Mouse (Mus musculus): Measurements from ENCODE around the gene Ppara.

DNA sequence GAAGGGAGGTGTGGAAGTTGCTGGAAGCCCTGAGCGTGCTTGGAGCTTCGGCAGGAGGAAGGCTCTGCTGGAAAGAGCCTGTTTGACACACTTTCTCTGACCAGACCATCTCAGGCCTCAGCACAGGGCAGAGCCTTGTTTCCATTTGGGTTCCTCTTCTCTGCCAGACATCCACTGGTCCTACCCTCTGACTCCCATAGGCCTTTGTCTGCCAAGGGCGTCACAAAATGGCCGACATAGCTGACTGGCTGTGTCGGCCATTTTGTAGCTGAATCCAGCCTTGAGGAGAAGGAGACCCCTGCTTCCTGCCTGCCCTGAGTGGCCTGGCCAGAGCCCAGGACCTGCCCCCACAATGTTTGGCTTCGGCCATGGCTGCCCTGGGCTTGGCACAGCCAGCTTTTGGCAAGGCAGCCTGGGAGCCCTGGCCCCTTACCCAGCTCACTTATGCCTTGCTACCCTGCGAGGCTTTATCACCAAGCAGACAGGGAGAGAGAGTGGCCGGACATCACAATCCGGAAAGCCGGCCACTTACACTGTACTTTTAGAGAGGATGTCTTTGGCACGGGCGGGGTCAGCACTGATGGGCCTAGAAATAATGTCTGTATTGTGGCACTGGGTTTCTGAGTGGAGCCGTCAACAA lies 34.8 kb upstream of the Ppara start:
- no peak for TF ChIP-seq CTCF (IDR thresholded peaks at IDR 0.05; ENCODE audit: borderline replicate concordance, insufficient read depth, low read depth, low read length)
- no peak for TF ChIP-seq POLR2A (IDR thresholded peaks at IDR 0.05; ENCODE audit: borderline replicate concordance, insufficient read depth, low read length)
